Mouse (Mus musculus) CD4-positive helper T cell, adult 2 months (primary cell): ENCODE results near the gene Gch1.
A peak's percentile ranks its signal among the peaks of the same experiment; 100 is the strongest.

Experiments
- DNase-seq: peaks from one replicate; pipeline ENCODE4 v3.0.0-alpha.2; 2012; ENCODE audit warnings: low read depth, missing footprints, low spot score

The Gch1 gene

DNA sequence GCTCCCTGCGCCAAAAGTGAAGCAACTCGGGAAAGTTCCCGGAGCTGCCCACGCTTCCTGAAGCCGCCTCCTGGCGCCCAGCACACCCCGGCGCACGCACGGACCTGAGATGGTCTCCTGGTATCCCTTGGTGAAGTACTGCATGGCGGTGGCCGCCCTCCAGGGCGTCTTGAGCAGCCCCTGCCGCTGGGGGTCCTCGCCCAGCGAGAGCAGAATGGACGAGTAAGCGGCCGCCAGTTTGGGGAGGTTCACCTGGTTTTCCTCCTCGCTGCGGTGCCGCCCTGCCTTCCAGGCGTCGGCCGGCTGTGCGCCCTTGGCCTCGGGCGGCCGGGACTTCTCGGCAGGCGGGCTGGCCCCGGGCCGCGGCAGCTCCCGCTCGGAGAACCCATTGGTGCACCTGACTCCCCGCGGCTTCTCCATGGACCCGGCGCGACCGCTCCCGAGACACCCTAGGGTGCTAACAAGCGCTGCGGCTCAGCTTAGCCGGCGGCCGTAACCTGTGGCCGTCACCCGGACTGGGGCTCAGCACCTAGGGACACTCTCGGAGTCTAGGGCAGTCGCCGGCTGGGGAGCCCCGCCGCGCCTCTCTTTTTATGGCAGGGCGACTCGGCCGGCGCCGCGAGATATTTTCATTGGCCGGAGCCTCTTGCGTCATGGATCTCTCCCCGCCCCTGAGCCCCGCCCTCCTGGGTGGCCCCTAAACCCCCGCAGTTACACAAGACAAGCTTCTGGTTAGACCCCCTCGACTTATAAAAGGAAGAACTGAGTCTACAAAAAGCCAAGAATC, at the start of gene Gch1:
Gene Gch1 (minus strand): TSS at position 566 of the 787 bp plus-strand sequence.
- peak; percentile 87 for DNase-seq

DNA sequence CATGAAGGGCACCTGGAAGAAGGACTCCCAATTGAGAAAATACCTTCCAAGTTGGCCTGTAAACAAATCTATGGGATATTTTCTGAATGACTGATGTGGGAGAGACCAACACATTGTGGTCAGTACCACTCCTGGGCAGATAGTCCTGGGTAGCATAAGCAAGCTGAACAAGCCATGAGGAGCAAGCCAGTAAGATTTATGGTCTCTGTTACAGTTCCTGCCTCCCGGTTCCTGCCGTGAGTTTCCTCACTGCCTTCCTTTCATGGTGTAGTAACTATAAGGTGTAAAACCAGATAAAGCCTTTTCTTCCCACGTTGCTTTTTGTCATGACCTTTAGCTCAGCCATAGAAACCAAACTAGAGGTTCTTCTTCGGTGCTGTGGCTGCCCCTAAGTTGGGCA, 48.1 kb upstream of the Gch1 start:
- DNase-seq: no peak

DNA sequence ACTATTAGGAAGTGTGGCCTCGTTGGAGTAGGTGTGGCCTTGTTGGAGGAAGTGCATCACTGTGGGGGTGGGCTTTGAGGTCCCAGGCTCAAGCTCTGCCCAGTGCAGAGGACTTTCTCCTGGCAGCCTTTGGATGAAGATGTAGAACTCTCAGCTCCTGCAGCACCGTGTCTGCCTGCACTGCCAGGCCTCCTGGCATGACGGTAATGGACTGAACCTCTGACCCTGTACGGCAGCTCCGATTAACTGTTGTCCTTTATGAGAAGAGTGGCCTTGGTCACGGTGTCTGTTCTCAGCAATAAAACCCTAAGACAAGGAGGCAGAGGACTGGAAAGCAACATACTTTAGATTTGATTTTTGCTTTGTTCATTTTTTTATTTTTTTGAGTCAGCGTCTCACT, 47.3 kb upstream of the Gch1 start:
- no peak for DNase-seq

DNA sequence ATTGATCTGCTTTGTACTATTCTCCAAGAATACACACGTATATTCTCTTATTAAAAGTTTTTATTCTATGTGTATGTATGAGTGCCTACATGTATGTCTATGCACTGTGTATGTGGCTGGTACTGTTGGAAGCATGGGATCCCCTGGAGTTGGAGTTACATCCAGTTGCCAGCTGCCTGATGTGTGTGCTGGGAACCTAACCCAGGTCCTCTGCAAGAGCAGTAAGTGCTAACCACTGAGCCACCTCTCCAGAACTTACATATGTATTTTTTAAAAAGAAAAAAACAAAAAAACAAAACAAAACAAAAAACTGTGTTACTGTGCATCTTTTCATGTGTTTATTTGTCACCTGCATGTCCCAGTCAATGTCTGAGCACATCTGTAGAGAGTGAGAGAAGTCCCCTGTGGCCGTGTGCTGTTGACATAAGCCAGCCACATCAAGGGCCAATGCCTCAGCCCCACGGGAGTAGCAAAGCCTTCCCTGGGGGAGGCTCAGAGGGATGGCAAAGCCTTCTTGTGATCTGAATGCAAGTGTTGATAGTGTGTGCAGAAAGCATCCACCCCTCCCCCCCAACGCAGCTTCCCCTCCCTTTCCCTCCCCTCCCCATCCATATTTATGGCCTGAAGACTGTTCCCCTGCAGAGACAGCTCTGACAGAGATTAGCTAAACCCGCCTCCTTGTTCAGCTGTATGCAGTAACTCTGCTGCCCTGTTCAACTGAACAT, 45.5 kb upstream of the Gch1 start:
- DNase-seq: no peak

DNA sequence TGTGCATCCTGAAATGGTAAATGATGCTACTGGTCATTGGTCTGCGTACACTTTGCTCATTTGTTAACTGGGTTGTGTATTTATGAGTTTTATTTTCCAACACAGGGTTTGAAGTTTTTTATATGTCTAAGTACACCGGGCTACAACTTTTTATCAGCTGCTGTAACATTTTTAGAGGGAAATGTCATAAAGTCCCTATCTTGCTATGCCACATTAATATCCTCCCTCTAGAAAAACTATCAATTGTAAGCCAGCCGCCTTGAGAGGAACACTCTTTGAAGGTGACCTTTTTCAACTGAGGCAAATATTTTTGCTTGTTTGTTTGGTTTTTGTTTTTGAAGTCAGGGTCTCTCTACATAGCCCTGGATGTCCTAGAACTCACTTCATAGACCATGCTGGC, 44.8 kb upstream of the Gch1 start:
- DNase-seq: no peak

DNA sequence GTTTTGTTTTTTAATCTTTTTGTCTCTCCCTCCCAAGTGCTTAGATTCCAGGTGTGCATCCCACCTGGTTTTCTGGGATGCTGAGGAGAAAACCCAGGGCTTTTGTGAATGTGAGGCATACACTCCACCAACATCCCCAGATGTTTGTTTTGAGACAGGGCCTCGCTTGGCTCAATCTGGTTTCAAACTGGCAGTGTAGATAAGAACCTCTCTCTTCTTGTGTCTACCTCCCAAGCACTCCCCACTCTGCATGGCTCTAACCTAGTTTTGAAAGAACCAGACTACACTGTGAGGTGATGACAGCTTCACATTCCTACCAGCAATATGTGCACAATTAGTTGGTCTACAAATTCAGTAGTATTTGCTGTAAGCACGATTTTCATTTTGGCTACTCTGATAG, 44.4 kb upstream of the Gch1 start:
- no peak for DNase-seq

DNA sequence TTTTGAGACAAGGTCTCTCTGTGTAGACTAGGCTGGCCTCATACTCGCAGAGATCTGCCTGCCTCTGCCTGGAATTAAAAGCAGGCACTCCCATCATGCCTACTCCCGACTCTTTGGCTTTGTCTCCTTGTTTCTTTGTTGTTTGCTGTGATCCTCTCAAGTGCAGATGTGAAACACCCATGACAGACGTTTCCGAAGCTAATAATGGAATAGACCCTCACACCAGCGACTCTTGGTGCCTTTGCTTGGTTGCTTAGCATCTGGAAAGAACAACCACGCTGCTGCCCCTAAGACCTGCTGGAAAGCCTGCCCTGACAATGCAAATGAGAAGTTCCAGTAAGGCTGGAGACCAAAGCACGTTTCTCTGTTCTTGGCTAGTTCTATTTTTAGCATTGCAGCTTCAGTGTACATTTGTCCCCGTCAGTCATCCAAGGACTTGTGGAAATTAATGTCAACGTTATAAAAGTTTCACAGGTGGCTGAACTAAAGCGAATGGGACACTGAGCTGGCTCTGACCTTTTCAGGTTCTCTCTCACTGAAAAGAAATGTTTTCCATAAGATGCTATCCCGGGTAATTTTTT, 40.7 kb upstream of the Gch1 start:
- no peak for DNase-seq

DNA sequence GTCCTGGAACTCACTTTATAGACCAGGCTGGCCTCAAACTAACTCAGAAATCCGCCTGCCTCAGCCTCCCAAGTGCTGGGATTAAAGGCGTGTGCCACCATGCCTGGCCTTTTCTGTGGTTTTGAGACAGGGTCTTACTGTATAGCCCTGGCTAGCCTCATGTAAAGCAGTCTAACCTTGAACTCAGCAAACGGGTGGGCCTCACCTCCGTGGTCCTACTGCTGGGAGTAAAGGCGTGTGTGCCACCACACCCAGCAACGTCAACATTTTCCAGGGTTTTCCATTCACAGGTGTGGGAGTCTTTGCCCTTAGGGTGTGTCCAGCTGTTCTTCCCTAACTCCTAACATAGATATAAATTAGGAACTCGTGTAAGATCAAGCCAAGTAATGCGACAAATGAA, 36.7 kb upstream of the Gch1 start:
- no peak for DNase-seq

DNA sequence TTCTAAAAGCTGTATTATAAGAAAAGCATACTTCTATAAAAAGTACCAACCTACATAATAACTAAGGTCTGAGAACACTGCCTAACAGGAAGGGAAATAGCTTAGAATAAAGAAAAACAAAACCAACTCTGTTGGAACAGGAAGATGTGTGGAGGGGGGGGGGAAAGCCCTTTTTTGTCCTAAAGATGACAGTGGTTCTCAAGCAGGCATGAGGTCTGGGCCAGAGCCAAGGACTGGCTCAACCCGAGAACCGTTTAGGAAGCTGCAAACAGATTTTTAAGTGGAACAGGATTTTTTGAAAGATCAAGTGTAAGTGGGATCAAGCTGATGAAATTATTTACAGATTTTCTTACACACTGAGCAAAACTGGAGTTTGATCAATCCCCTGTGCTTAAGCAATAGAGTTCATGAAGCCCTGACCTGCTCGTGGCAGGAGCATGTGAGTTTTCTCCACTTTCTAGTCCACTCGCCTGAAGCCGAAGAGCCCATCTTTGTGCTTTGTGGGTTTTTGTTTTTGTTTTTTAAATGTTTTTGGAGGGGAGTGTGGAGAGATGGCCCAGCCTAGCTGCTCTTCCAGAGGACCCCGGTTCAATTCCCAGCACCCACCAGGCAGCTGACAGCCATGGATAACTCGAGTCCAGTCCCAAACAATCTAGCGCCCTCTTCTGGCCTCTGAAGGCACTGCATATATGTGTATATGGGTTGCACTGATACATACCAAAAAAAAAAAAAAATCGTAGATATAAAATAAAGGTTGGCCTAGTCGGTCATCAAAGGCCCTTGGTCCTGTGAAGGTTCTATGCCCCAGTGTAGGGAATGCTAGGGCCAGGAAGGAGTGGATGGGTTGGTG, 35.5 kb upstream of the Gch1 start:
- peak; percentile 34 for DNase-seq

DNA sequence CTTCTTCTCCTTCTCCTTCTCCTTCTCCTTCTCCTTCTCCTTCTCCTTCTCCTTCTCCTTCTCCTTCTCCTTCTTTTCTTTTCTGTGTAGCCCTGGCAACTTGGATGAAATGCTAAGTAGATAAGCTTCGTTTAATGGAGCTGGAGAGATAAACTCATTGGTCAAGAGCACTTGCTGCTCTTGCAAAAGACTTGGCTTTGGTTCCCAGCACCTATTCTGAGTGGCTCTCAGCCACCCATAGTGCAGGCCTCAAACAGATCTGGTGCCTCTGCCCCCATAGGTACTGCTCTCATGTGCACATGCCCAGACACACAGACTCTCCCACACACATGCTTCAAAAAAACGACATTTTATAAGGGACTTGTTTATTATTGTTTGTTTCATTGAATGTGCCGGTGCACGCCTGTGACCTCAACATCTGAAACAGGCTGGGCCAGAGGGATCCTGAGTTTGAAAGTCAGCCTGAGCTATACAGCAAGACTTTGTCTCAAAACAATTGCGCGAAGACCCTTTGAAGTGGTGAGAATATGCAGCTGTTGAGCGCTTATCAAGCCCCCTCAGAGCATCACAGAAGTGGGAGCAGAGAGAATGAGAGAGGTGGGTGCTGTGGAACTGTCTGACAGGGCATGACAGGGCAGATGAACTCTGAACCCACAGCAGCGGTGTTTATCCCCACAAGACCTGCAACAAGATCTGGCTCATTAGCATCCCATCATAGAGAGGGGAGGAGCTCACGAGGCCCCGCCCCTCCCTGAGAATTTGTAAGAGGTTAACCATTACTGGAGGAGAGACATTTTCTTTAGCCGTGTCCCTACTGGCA, 33.6 kb upstream of the Gch1 start:
- DNase-seq: peak; percentile 15

DNA sequence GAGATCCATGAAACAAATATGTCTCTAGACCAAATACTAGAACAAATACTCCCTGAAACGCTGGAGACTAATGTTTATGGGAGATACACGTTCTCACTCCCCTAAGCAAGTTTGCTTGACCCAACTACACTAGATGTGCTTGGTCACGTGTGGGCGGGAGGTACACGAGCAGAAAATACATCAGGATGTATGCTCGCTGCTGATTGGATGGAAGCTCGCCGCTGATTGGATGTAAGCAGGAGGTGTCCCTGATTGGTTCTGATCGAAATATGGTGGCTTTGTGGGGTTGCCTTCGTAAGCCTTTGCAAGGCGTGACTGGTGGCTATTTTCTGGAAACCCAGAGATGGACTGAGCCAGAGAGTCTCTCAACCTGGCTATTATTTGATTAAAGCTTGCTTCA, 32.4 kb upstream of the Gch1 start:
- DNase-seq: no peak

DNA sequence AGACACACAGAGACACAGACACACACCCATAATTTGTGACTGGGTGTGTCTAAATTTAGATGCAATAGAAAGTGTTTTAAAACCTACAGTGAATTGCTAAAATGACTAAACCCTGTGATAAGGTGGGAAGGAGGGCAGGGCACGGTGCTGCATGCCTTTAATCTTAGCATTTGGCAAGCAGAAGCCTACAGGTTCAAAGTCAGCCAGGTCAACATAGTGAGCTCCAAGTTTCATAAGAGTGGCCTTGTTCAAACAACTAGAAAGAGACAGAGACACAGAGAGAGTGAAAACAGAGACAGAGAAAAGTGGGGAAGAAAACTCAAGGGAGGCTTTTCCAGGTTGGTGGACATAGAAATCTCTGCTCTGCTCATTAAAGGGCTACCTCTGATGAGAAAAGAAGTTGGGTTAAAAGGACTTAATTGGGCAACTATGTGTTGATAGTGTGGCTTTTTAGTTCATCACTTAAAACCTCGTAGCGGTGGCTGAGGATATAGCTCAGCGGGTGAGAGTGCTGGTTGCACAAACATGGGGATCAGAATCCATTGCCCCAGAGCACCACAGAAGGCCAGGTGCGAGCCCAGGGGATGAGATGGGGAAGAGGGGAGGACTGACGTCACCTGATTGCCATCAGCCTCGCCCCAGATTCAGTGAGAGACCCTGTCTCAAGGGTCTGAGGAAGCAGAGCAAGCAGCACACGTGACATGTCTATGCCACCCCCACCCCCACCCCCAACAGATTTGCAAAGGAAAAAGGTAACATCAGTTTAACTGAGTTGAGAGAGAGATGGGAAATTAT, 31.2 kb upstream of the Gch1 start:
- DNase-seq: no peak

DNA sequence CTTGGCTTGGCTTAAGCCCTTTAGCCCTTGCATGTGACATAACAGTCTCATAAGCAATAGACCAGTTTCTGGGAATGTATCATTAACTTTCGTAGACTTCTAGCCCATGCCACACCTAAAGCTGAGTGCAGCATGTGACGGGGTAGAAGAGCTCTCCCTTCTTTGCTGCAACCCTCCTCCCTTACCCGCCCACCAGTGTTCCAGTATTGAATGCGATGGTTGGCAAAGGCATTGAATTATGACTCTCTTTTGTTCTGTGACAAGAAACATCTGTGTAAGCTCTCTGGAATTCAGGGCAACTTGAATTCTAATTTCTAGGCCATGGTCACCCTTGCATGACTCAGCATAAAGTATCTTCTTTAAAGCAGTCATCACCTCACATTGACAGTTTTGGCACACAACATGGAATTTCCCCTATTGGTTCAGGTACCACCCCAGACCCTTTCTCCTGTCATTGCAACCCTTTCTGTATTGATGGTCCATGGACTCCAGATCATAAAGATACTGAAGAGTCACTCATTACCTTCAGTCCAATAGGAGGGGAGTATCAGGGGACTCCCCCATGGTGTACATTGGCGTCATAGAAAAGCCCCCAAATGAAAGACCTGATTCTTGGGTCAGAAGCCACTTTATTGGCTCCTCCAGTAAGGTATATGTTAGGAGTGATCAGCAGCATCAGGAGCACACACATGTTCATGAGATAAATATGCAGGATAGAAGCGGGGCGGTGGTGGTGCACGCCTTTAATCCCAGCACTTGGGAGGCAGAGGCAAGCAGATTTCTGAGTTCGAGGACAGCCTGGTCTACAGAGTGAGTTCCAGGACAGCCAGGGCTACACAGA, 29.8 kb upstream of the Gch1 start:
- DNase-seq: no peak

DNA sequence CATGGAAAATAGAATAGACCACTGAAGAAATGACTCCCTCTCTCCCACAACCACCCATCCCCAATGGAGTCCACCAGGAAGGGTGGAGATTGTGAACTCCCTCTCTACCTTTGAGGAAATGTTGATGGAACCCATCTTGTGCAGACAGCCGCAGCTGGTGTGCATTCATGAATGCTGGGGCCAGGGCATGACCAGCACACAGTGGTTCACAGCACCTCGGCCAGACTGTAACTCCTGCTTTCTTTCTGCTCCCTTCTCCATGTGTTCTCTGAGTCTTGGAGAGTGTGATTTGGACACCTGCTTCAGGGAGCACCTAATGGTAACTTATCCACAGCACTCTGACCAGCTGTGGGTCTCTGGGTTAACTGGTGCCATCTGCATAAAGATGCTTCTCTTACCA, 27.3 kb upstream of the Gch1 start:
- DNase-seq: no peak

DNA sequence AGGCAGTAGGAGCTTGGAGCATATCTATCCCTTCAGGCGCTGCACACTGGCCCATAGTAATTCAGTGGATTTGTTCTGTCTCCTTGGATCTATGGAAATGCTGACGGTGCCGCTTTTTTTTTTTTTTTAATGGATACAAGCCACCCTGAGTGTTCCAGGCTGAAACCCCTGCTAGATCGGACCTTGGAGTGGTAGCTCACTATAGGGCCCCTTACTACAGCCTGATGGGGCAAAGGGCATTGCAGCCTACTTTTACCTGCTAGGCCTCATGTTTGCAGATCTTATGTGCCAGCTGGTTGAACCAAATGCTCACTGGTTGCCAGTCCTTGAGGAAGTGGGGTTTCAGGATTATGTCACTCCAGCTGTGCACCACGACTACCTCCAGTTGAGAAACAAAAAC, 25.2 kb upstream of the Gch1 start:
- no peak for DNase-seq

DNA sequence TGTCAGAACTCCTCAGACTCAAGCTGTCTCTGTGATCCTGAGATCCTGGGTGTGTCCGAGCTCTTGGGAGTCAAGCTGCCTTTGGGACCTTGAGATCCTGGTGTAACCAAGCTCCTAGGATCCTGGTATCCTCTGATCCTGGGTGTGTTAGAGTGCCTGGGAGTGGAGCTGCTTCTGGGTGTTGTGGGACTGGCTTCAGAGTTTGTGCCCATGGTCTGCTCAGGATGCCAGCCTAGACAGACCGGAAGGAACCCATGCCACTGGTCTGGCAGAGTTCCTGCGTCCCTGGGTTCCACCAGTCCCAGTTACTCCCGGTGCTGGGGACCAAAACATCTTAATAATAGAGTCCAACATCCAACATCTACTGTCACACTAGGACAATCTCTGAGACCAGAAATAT, 24.1 kb upstream of the Gch1 start:
- DNase-seq: no peak

DNA sequence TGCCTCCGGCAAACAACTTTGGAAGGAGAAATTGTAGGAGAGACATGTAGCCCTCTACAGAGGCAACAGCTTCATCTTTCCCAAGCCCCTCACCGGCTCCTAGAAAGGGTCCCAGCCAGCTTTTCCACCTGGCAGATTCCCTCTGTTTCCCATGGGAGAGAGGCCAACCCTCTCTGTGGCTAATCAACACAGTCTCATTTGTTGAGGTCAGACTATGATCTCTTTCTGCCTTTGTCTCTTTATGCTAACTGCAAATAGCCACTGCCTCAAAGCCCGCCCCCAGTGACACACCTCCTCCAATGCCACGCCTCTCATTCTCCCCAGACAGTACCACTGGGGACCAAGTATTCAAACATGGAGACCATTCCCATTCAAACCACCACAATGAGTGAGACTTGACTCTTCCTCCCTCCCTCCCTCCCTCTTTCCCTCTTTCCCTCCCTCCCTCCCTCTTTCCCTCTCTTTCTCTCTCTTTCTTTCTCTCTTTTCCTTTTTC, 20.5 kb upstream of the Gch1 start:
- DNase-seq: no peak

DNA sequence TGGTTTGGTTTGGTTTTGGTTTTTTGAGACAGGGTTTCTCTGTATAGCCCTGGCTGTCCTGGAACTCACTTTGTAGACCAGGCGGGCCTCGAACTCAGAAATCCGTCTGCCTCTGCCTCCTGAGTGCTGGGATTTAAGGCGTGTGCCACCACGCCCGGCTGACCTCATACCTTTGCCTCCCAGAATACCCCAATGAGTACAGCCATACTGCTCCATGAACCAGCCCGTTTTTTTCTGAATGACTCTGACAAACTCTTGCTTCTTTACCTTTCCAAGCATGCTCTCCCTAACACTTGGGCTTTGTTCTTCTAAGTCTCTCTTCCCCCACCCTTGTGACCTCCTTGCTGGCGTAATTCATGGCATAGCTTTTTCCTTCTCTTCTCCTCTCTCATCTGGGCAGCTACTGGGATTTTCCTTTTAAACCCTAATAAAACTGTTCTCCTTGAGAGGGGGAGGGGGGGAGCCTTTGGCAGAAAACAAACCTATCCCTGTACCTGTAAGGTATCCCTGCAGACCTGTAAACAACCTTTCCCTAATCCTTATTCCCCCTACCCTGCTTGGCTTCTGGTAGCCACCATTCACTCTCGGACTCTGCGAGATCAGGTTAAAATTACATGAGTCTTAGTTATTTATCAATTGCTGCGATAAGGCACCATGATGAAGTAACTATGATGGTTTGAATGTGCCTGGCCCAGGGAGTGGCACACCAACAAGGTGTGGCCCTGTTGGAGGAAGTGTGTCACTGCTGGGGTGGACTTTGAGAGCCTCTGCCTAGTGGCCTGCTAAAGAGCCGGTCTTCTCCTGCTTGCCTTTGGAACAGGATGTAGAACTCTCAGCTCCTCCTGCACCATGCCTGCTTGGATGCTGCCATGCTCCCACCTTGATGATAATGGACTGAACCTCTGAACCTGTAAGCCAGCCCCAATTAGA, 19.6 kb upstream of the Gch1 start:
- no peak for DNase-seq
